Mouse (Mus musculus): ENCODE measurements around the gene Fgd2.

GRCm38 (mm10) chr17:29400044-29400443, 39.3 kb downstream of the Fgd2 start:
- TF ChIP-seq CTCF (IDR thresholded peaks at IDR 0.05; ENCODE audit: low read depth, low read length) (no peak), POLR2A (IDR thresholded peaks at IDR 0.05; ENCODE audit: extremely low read depth, insufficient read depth, low read length) (no peak)

Measured in liver, adult 2 months (tissue).